Mouse (Mus musculus): Measurements from ENCODE around the gene Exo1. TPM values are rescaled to one million over a fixed set of nuclear protein-coding genes. Genes with fewer than 3 reads are reported as not detected.

The Exo1 gene
- polyA plus RNA-seq (2014; fragmentation: Illumina TruSeq; extraction: RNeasy Lipid Tissue Mini Kit (QIAGEN cat#74804); ENCODE audit: low replicate concordance) = 3.8 TPM

GRCm38 (mm10) chr1:175880453-175881296 is at the start of gene Exo1:
Gene Exo1, plus strand, starts transcription at chr1:175880581.

GRCm38 (mm10) chr1:175920029-175920428 is 39.6 kb downstream of the Exo1 start, which contains the start of gene Gm38100:
Gene Gm38100, plus strand, starts transcription at chr1:175920329.

Other genes with a start within 250 kb of the Exo1 start
- gene Opn3, start 187.8 kb upstream of the Exo1 start, polyA plus RNA-seq (2014; fragmentation: Illumina TruSeq; extraction: RNeasy Lipid Tissue Mini Kit (QIAGEN cat#74804); ENCODE audit: low replicate concordance) = 5.5 TPM
- 38.4 TPM for gene Chml, start 187.7 kb upstream of the Exo1 start, polyA plus RNA-seq (2014; fragmentation: Illumina TruSeq; extraction: RNeasy Lipid Tissue Mini Kit (QIAGEN cat#74804); ENCODE audit: low replicate concordance)
- gene Wdr64, start 182.0 kb upstream of the Exo1 start, polyA plus RNA-seq (2014; fragmentation: Illumina TruSeq; extraction: RNeasy Lipid Tissue Mini Kit (QIAGEN cat#74804); ENCODE audit: low replicate concordance) = not detected
- not detected for gene Gm38100, start 39.7 kb downstream of the Exo1 start, polyA plus RNA-seq (2014; fragmentation: Illumina TruSeq; extraction: RNeasy Lipid Tissue Mini Kit (QIAGEN cat#74804); ENCODE audit: low replicate concordance)
- not detected for gene Rbm8a2, start 98.5 kb downstream of the Exo1 start, polyA plus RNA-seq (2014; fragmentation: Illumina TruSeq; extraction: RNeasy Lipid Tissue Mini Kit (QIAGEN cat#74804); ENCODE audit: low replicate concordance)